Comparison of ENCODE assay signal across 25 mouse cellular contexts in the genomic region with DNA sequence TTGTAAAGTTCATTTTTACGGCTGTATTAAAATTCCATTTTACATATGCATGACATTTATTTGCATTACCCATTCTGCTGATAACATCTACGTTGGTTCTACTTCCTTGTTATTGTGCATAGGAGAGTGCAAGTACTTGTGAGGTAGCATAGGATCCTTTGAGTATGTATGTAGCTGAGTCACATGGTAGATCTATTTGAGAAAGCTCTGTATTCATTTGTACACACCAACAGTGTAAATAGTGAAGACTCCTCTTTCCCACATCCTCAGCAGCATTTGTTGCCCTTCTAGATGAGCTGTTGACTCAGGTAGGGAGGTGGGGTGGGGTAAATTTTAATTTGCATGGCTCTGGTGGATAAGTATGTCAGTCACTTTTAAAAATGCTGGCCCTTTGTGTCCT. TPM values are rescaled to one million over a fixed set of nuclear protein-coding genes. Genes with fewer than 3 reads are reported as not detected.
A peak's percentile ranks its signal among the peaks of the same experiment; 100 is the strongest.
DNase-seq lines count a peak whose midpoint lies in the region; ATAC-seq and TF ChIP-seq lines count a peak whose summit lies in the region.
"Had no signal": no experiment of that assay in that cellular context is flagged by ENCODE, and none has a peak within 500 bp of the region (broad histone marks: within the 10 kb centered on the region; RNA-seq: fewer than 3 reads in every experiment).

No protein-coding gene starts in this region.

- 66% methylated on average over 2 of the region's 2 CpGs for WGBS in liver, embryonic 11.5 days
- WGBS in liver, postnatal 0 days (ENCODE audit: insufficient replicate concordance), result 71% methylated on average over 2 of the region's 2 CpGs
- WGBS in liver, embryonic 15.5 days (ENCODE audit: insufficient replicate concordance), result 63% methylated on average over 2 of the region's 2 CpGs
- WGBS in stomach, postnatal 0 days, result 67% methylated on average over 2 of the region's 2 CpGs
- WGBS in hindbrain, embryonic 12.5 days, result 92% methylated on average over 2 of the region's 2 CpGs

- TF ChIP-seq CTCF in liver, postnatal 0 days (IDR thresholded peaks at IDR 0.05; ENCODE audit: low read depth), result no peak
- TF ChIP-seq CTCF in stomach, postnatal 0 days (IDR thresholded peaks at IDR 0.05; ENCODE audit: low read depth), result no peak

- no peaks in the 10 kb centered on the region for H3K9me3 ChIP-seq in liver, embryonic 11.5 days (ENCODE audit: control insufficient read depth, low read length)
- H3K9me3 ChIP-seq in liver, postnatal 0 days (ENCODE audit: low read length), result no peaks in the 10 kb centered on the region
- no peaks in the 10 kb centered on the region for H3K9me3 ChIP-seq in liver, embryonic 15.5 days (replicated peaks)
- no peaks in the 10 kb centered on the region for H3K9me3 ChIP-seq in stomach, postnatal 0 days (ENCODE audit: control insufficient read depth, low read length)
- no peaks in the 10 kb centered on the region for H3K9me3 ChIP-seq in hindbrain, embryonic 12.5 days (replicated peaks)
- H3K9me3 ChIP-seq: embryonic facial prominence, embryonic 12.5 days; forebrain, embryonic 12.5 days; G1E; heart, embryonic 10.5 days; hindbrain, embryonic 13.5 days had no signal

- H3K27me3 ChIP-seq in liver, embryonic 11.5 days (replicated peaks; ENCODE audit: control insufficient read depth, insufficient read depth, low read length), result no peaks in the 10 kb centered on the region
- no peaks in the 10 kb centered on the region for H3K27me3 ChIP-seq in liver, postnatal 0 days (ENCODE audit: insufficient read depth, low read length)
- H3K27me3 ChIP-seq in liver, embryonic 15.5 days, result no peaks in the 10 kb centered on the region
- no peaks in the 10 kb centered on the region for H3K27me3 ChIP-seq in stomach, postnatal 0 days (ENCODE audit: control insufficient read depth, insufficient read depth, low read length)
- no peaks in the 10 kb centered on the region for H3K27me3 ChIP-seq in hindbrain, embryonic 12.5 days
- H3K27me3 ChIP-seq: embryonic facial prominence, embryonic 12.5 days; forebrain, embryonic 12.5 days; hindbrain, embryonic 13.5 days had no signal

- H3K36me3 ChIP-seq in liver, embryonic 11.5 days (ENCODE audit: control insufficient read depth, insufficient read depth, low read length), result peaks cover 11% of the 10 kb centered on the region
- peaks cover 22% of the 10 kb centered on the region for H3K36me3 ChIP-seq in liver, postnatal 0 days (replicated peaks; ENCODE audit: insufficient read depth, low read length)
- peaks cover 33% of the 10 kb centered on the region for H3K36me3 ChIP-seq in liver, embryonic 15.5 days (replicated peaks)
- peaks cover 6% of the 10 kb centered on the region for H3K36me3 ChIP-seq in stomach, postnatal 0 days (ENCODE audit: control insufficient read depth, insufficient read depth, low read length)
- peaks cover 15% of the 10 kb centered on the region for H3K36me3 ChIP-seq in hindbrain, embryonic 12.5 days

- H3K4me1 ChIP-seq in liver, embryonic 11.5 days (replicated peaks; ENCODE audit: control insufficient read depth, insufficient read depth, low read length), result peaks cover 23% of the 10 kb centered on the region
- peaks cover 22% of the 10 kb centered on the region for H3K4me1 ChIP-seq in liver, postnatal 0 days (ENCODE audit: insufficient read depth)
- peaks cover 65% of the 10 kb centered on the region for H3K4me1 ChIP-seq in liver, embryonic 15.5 days (replicated peaks)
- H3K4me1 ChIP-seq in stomach, postnatal 0 days (replicated peaks; ENCODE audit: control insufficient read depth, insufficient read depth), result no peaks in the 10 kb centered on the region
- peaks cover 15% of the 10 kb centered on the region for H3K4me1 ChIP-seq in hindbrain, embryonic 12.5 days

- ATAC-seq in liver, embryonic 11.5 days (replicated peaks; ENCODE audit: low FRiP score), result no peak
- ATAC-seq in liver, postnatal 0 days, result no peak
- ATAC-seq in activated CD4-positive, CD25-positive, alpha-beta regulatory T cell, adult 4 months, result peak; percentile 58
- no peak for ATAC-seq in liver, embryonic 15.5 days (ENCODE audit: insufficient read depth)
- peak; percentile 76 for ATAC-seq in stomach, postnatal 0 days (ENCODE audit: low FRiP score, low TSS enrichment)
- ATAC-seq in hindbrain, embryonic 12.5 days (ENCODE audit: low FRiP score), result no peak
- ATAC-seq: forebrain, postnatal 0 days; hindbrain, postnatal 0 days had no signal

- peak overlapping the region; percentile 38; the same call in 1 of the 2 replicates for H3K4me2 ChIP-seq in liver, embryonic 11.5 days
- no peak overlapping the region for H3K4me2 ChIP-seq in liver, postnatal 0 days (ENCODE audit: low read depth, low read length)
- peak overlapping the region; percentile 35; the same call in 1 of the 2 replicates for H3K4me2 ChIP-seq in liver, embryonic 15.5 days
- H3K4me2 ChIP-seq in stomach, postnatal 0 days (replicated peaks; ENCODE audit: low read depth), result no peak overlapping the region
- H3K4me2 ChIP-seq in hindbrain, embryonic 12.5 days (replicated peaks), result no peak overlapping the region
- H3K4me2 ChIP-seq: embryonic facial prominence, embryonic 12.5 days; forebrain, embryonic 12.5 days; hindbrain, embryonic 13.5 days had no signal

- DNase-seq in liver, embryonic 11.5 days (ENCODE audit: low spot score), result no peak
- no peak for DNase-seq in liver, postnatal 0 days
- DNase-seq in stomach, postnatal 0 days (ENCODE audit: low spot score), result no peak
- DNase-seq in frontal cortex, postnatal 36 days (ENCODE audit: low spot score in 2 of 2), result no peak
- DNase-seq in embryo, embryonic 11 days, result no peak
- DNase-seq: adrenal gland, postnatal 10 days; B cell, adult 2 months; cerebellum, adult 11 months; cerebellum, adult 8-10 months; cerebellum, postnatal 14 days; forebrain, postnatal 0 days; gastrocnemius, adult 2 months; gastrocnemius, postnatal 36 days; heart, adult 18-20 months; heart, postnatal 10 days; heart, postnatal 4 days had no signal

- H3K4me3 ChIP-seq in liver, embryonic 11.5 days (ENCODE audit: low read depth, low read length), result no peak overlapping the region
- H3K4me3 ChIP-seq in liver, postnatal 0 days (ENCODE audit: low read depth, low read length), result no peak overlapping the region
- H3K4me3 ChIP-seq in liver, embryonic 15.5 days (replicated peaks), result no peak overlapping the region
- H3K4me3 ChIP-seq in stomach, postnatal 0 days (ENCODE audit: low read depth, low read length), result no peak overlapping the region
- no peak overlapping the region for H3K4me3 ChIP-seq in hindbrain, embryonic 12.5 days
- H3K4me3 ChIP-seq: embryonic facial prominence, embryonic 12.5 days; forebrain, embryonic 12.5 days; gastrocnemius, adult 2 months; heart, embryonic 10.5 days; hindbrain, embryonic 13.5 days had no signal

- H3K27ac ChIP-seq in liver, embryonic 11.5 days (ENCODE audit: low read depth, low read length), result peak overlapping the region; percentile 50; the same call in 1 of the 2 replicates
- H3K27ac ChIP-seq in liver, postnatal 0 days (ENCODE audit: low read depth), result no peak overlapping the region
- peak overlapping the region; percentile 69 for H3K27ac ChIP-seq in liver, embryonic 15.5 days (replicated peaks)
- H3K27ac ChIP-seq in stomach, postnatal 0 days (replicated peaks), result no peak overlapping the region
- H3K27ac ChIP-seq in hindbrain, embryonic 12.5 days, result no peak overlapping the region
- H3K27ac ChIP-seq: embryonic facial prominence, embryonic 12.5 days; forebrain, embryonic 12.5 days; gastrocnemius, adult 2 months; heart, embryonic 10.5 days; hindbrain, embryonic 13.5 days; hindbrain, postnatal 0 days had no signal

- H3K9ac ChIP-seq in liver, embryonic 11.5 days (ENCODE audit: low read depth, low read length), result peak overlapping the region; percentile 26; the same call in 1 of the 2 replicates
- H3K9ac ChIP-seq in liver, postnatal 0 days (replicated peaks), result no peak overlapping the region
- H3K9ac ChIP-seq in liver, embryonic 15.5 days, result no peak overlapping the region
- no peak overlapping the region for H3K9ac ChIP-seq in stomach, postnatal 0 days (ENCODE audit: low read length)
- no peak overlapping the region for H3K9ac ChIP-seq in hindbrain, embryonic 12.5 days
- H3K9ac ChIP-seq: embryonic facial prominence, embryonic 12.5 days; forebrain, embryonic 12.5 days; forebrain, postnatal 0 days; hindbrain, embryonic 13.5 days had no signal

- TF ChIP-seq EP300 in liver, postnatal 0 days (IDR thresholded peaks at IDR 0.05; ENCODE audit: low read depth), result no peak
- no peak for TF ChIP-seq EP300 in stomach, postnatal 0 days (optimal IDR thresholded peaks at IDR 0.05)

RNA-seq across cellular contexts. Expression of a gene that starts 5.9 kb away (rescaled TPM):
- polyA plus RNA-seq in liver, embryonic 11.5 days (2014; fragmentation: Nextera tagmentation; extraction: Ambion mirVana), result 18.7 and 20.4 TPM in 2 replicates
- 3.2 and 3.7 TPM in 2 replicates for polyA plus RNA-seq in liver, postnatal 0 days (2015; fragmentation: Nextera tagmentation; extraction: Ambion mirVana)
- polyA plus RNA-seq in activated CD4-positive, CD25-positive, alpha-beta regulatory T cell, adult 4 months (2017; shearing (Covaris generic)), result 10 to 100 TPM in 1 of 2 experiments, 1 to 10 TPM in 1; 9.6 to 11.9 TPM
- polyA plus RNA-seq in liver, embryonic 15.5 days (2015; fragmentation: Nextera tagmentation; extraction: Ambion mirVana), result 8.0 TPM in 2 replicates
- 3.0 and 3.5 TPM in 2 replicates for polyA plus RNA-seq in stomach, postnatal 0 days (2015; fragmentation: Nextera tagmentation; extraction: Ambion mirVana)
- polyA plus RNA-seq in hindbrain, embryonic 12.5 days (2016; fragmentation: Nextera tagmentation; extraction: Ambion mirVana), result 16.7 and 18.6 TPM in 2 replicates

RNA-seq across cellular contexts. Expression of a gene that starts 6.0 kb away (rescaled TPM):
- 76.8 and 80.2 TPM in 2 replicates for polyA plus RNA-seq in liver, embryonic 11.5 days (2014; fragmentation: Nextera tagmentation; extraction: Ambion mirVana)
- 29.7 and 30.1 TPM in 2 replicates for polyA plus RNA-seq in liver, postnatal 0 days (2015; fragmentation: Nextera tagmentation; extraction: Ambion mirVana)
- 10 to 100 TPM; 80.8 to 86.1 TPM for polyA plus RNA-seq in activated CD4-positive, CD25-positive, alpha-beta regulatory T cell, adult 4 months (2017; shearing (Covaris generic))
- 42.8 and 44.0 TPM in 2 replicates for polyA plus RNA-seq in liver, embryonic 15.5 days (2015; fragmentation: Nextera tagmentation; extraction: Ambion mirVana)
- polyA plus RNA-seq in stomach, postnatal 0 days (2015; fragmentation: Nextera tagmentation; extraction: Ambion mirVana), result 42.3 and 43.8 TPM in 2 replicates
- 52.4 and 61.5 TPM in 2 replicates for polyA plus RNA-seq in hindbrain, embryonic 12.5 days (2016; fragmentation: Nextera tagmentation; extraction: Ambion mirVana)

RNA-seq across cellular contexts. Expression of a gene that starts 28.9 kb away (rescaled TPM):
- polyA plus RNA-seq in liver, embryonic 11.5 days (2014; fragmentation: Nextera tagmentation; extraction: Ambion mirVana), result 2.5 and 3.0 TPM in 2 replicates
- 0.25 and 3.6 TPM in 2 replicates for polyA plus RNA-seq in liver, postnatal 0 days (2015; fragmentation: Nextera tagmentation; extraction: Ambion mirVana)
- 1 to 10 TPM; 2.8 to 3.0 TPM for polyA plus RNA-seq in activated CD4-positive, CD25-positive, alpha-beta regulatory T cell, adult 4 months (2017; shearing (Covaris generic))
- 2.5 and 4.3 TPM in 2 replicates for polyA plus RNA-seq in liver, embryonic 15.5 days (2015; fragmentation: Nextera tagmentation; extraction: Ambion mirVana)
- 7.2 and 7.6 TPM in 2 replicates for polyA plus RNA-seq in stomach, postnatal 0 days (2015; fragmentation: Nextera tagmentation; extraction: Ambion mirVana)
- 2.1 and 5.3 TPM in 2 replicates for polyA plus RNA-seq in hindbrain, embryonic 12.5 days (2016; fragmentation: Nextera tagmentation; extraction: Ambion mirVana)
- polyA plus RNA-seq: G1E had no signal

RNA-seq across cellular contexts. Expression of a gene that starts 44.1 kb away (rescaled TPM):
- polyA plus RNA-seq in liver, embryonic 11.5 days (2014; fragmentation: Nextera tagmentation; extraction: Ambion mirVana), result 33.2 and 36.3 TPM in 2 replicates
- 17.3 and 18.8 TPM in 2 replicates for polyA plus RNA-seq in liver, postnatal 0 days (2015; fragmentation: Nextera tagmentation; extraction: Ambion mirVana)
- polyA plus RNA-seq in activated CD4-positive, CD25-positive, alpha-beta regulatory T cell, adult 4 months (2017; shearing (Covaris generic)), result not detected
- polyA plus RNA-seq in liver, embryonic 15.5 days (2015; fragmentation: Nextera tagmentation; extraction: Ambion mirVana), result 15.8 and 18.3 TPM in 2 replicates
- polyA plus RNA-seq in stomach, postnatal 0 days (2015; fragmentation: Nextera tagmentation; extraction: Ambion mirVana), result not detected in 2 replicates
- 1.7 and 1.8 TPM in 2 replicates for polyA plus RNA-seq in hindbrain, embryonic 12.5 days (2016; fragmentation: Nextera tagmentation; extraction: Ambion mirVana)
- polyA plus RNA-seq: forebrain, postnatal 0 days; hindbrain, postnatal 0 days had no signal

RNA-seq across cellular contexts. Expression of a gene that starts 47.5 kb away (rescaled TPM):
- polyA plus RNA-seq in liver, embryonic 11.5 days (2014; fragmentation: Nextera tagmentation; extraction: Ambion mirVana), result 68.1 and 68.7 TPM in 2 replicates
- polyA plus RNA-seq in liver, postnatal 0 days (2015; fragmentation: Nextera tagmentation; extraction: Ambion mirVana), result 61.1 and 65.2 TPM in 2 replicates
- polyA plus RNA-seq in activated CD4-positive, CD25-positive, alpha-beta regulatory T cell, adult 4 months (2017; shearing (Covaris generic)), result 1 to 10 TPM in 1 of 2 experiments, not detected in 1; 3.6 TPM
- polyA plus RNA-seq in liver, embryonic 15.5 days (2015; fragmentation: Nextera tagmentation; extraction: Ambion mirVana), result 182 and 191 TPM in 2 replicates
- polyA plus RNA-seq in stomach, postnatal 0 days (2015; fragmentation: Nextera tagmentation; extraction: Ambion mirVana), result 0.41 and 0.51 TPM in 2 replicates
- polyA plus RNA-seq in hindbrain, embryonic 12.5 days (2016; fragmentation: Nextera tagmentation; extraction: Ambion mirVana), result 1.9 and 2.5 TPM in 2 replicates

Comparison
In these comparisons a context has a peak if more than half of its experiments do, and no peak if none do; other contexts are left out.
1. H3K27ac ChIP-seq: peak in liver, embryonic 11.5 days (single experiment) and liver, embryonic 15.5 days (single experiment); none in liver, postnatal 0 days (single experiment), stomach, postnatal 0 days (single experiment) and hindbrain, embryonic 12.5 days (single experiment).
2. H3K4me2 ChIP-seq: peak in liver, embryonic 11.5 days (single experiment) and liver, embryonic 15.5 days (single experiment); none in liver, postnatal 0 days (single experiment), stomach, postnatal 0 days (single experiment) and hindbrain, embryonic 12.5 days (single experiment).
3. ATAC-seq: peak in activated CD4-positive, CD25-positive, alpha-beta regulatory T cell, adult 4 months (single experiment) and stomach, postnatal 0 days (single experiment); none in liver, embryonic 11.5 days (single experiment), liver, postnatal 0 days (single experiment), liver, embryonic 15.5 days (single experiment) and hindbrain, embryonic 12.5 days (single experiment).